Mouse (Mus musculus) CH12F3 (cell line): Measurements from ENCODE around the gene Gata3.

Experiments used
- in situ Hi-C: fragments of 300-500 bp; cut with MboI; formaldehyde crosslinking; loops from 2 replicates; pipeline ENCODE4 v1.14.3; 2020; ENCODE audit warnings: low sequenced_read_pairs

Gene Gata3

GRCm38 (mm10) chr2:9886921-9887610, 2.8 kb downstream of the Gata3 start:
- in situ Hi-C loops: no loop called here

GRCm38 (mm10) chr2:9886031-9886430, 3.8 kb downstream of the Gata3 start:
- in situ Hi-C loops: no loop called here

GRCm38 (mm10) chr2:9885217-9885770, 4.5 kb downstream of the Gata3 start:
- in situ Hi-C loops: no loop called here

GRCm38 (mm10) chr2:9884533-9885216, 5.2 kb downstream of the Gata3 start:
- in situ Hi-C loops: no loop called here

- in situ Hi-C loops: no loop called here
Observed at GRCm38 (mm10) chr2:9883803-9884532, 5.9 kb downstream of the Gata3 start.

GRCm38 (mm10) chr2:9882926-9883802, 6.7 kb downstream of the Gata3 start:
- in situ Hi-C loops: no loop called here

- in situ Hi-C loops: no loop called here
Observed at GRCm38 (mm10) chr2:9882371-9882925, 7.4 kb downstream of the Gata3 start.

- in situ Hi-C loops: no loop called here
Observed at GRCm38 (mm10) chr2:9881611-9882023, 8.2 kb downstream of the Gata3 start.

GRCm38 (mm10) chr2:9881051-9881591, 8.7 kb downstream of the Gata3 start, which contains the start of gene 4930412O13Rik:
Gene 4930412O13Rik (plus strand): TSS chr2:9881252.
- in situ Hi-C loops: no loop called here

GRCm38 (mm10) chr2:9880271-9880670, 9.6 kb downstream of the Gata3 start:
- in situ Hi-C loops: no loop called here

GRCm38 (mm10) chr2:9879493-9879892, 10.3 kb downstream of the Gata3 start:
- in situ Hi-C loops: no loop called here

- in situ Hi-C loops: no loop called here
Observed at GRCm38 (mm10) chr2:9879092-9879491, 10.7 kb downstream of the Gata3 start.

GRCm38 (mm10) chr2:9878564-9879081, 11.2 kb downstream of the Gata3 start:
- in situ Hi-C loops: no loop called here

GRCm38 (mm10) chr2:9877966-9878563, 11.8 kb downstream of the Gata3 start:
- in situ Hi-C loops: no loop called here

GRCm38 (mm10) chr2:9877326-9877690, 12.5 kb downstream of the Gata3 start:
- in situ Hi-C loops: no loop called here

- in situ Hi-C loops: no loop called here
Observed at GRCm38 (mm10) chr2:9876621-9877325, 13.1 kb downstream of the Gata3 start.

- in situ Hi-C loops: no loop called here
Observed at GRCm38 (mm10) chr2:9875676-9876357, 14.0 kb downstream of the Gata3 start.

- in situ Hi-C loops: no loop called here
Observed at GRCm38 (mm10) chr2:9875220-9875619, 14.6 kb downstream of the Gata3 start.
